Mouse (Mus musculus): ENCODE results near the gene Cidec. TPM values are rescaled to one million over a fixed set of nuclear protein-coding genes. Genes with fewer than 3 reads are reported as not detected.

The Cidec gene
- polyA plus RNA-seq, 1 experiment from 2014 or later: 11.8 TPM

DNA sequence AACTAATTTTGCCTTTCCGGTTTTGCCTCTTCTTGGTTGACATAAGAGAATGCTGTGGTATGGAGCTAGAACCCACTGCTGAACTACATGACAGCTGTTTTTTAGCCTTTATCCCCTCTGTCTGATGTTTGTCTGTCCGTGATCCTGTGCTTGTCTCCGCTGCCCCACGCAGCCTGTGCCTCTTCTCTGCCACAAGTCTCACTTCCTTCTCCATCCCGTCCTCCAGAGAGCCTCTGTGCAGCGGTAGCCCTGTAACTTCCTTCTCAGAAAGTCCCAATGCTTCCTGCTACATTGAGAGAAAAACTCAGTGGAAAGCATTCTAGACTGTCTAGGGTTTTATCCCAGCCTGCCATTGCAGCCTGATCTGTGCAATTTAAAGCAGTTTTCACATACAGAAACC, 56.3 kb downstream of the Cidec start:
- H3K9me3 ChIP-seq: no peaks in the 10 kb centered on the region

DNA sequence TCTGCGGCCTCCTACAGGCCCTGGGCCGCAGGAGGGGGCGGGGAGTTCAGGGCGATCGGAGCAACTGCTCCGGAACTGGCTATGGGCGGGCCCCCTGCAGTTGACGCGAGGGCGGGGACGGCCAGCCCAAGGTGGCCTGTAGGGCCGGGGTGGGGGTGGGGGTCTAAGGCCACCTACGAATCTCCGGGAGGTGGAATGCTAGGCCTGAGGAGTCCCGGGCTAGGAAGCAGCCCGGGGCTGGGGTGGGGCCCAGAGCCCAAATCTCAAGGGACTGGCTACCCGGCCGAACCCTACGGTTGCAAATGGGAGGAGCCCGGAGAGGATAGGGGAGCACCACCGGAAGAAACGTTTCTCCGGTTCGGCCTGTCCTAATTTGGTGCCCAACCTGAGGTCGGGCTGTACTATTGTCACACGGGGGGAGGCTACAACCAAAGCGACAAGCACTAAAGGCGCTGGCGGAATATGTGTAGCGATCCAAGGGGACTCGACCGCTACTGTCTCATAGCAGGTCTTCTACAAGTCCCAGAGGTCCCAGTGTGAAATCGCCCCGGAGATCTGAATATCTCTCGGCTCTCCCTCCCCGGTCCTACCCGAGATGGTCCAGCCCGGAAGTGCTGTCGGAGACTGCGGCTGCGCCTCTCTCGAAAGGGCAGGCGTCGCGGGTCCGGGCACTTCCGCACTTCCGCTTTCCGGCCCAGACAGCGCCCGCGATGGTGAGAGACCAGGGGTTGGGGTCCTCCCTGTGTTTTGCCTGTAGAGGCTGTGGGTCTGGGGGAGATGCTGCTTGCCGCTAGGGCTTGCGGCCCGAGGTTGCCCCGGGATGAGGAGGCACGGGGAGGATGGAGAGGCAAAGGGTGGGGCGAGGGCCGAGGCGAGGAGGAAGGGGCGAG, 57.8 kb downstream of the Cidec start, which contains the start of the genes Tada3 and Arpc4:
Gene Tada3 (minus strand): TSS at position 388 of the 890 bp plus-strand sequence.
Gene Arpc4 (plus strand): TSS at position 620 of the 890 bp plus-strand sequence.
- Histone ChIP-seq H3K27me3 (replicated peaks) (no peaks in the 10 kb centered on the region), H3K4me1 (replicated peaks) (peaks cover 14% of the 10 kb centered on the region), H3K4me3 (replicated peaks) (peak within 1 kb of the TSS; percentile 99), H3K9ac (peak within 1 kb of the TSS; percentile 93), H3K4me2 (replicated peaks) (peak within 1 kb of the TSS; percentile 71), H3K27ac (peak within 1 kb of the TSS; percentile 96), H3K9me3 (no peaks in the 10 kb centered on the region), H3K36me3 (peaks cover 41% of the 10 kb centered on the region)
- peak; percentile 96 for ATAC-seq
- under 1% methylated on average over 61 of the region's 61 CpGs for WGBS

More for the DNA sequence above, 56.3 kb downstream of the Cidec start:
- Histone ChIP-seq H3K27ac (no peak overlapping the region), H3K4me3 (replicated peaks) (peak overlapping the region; percentile 99), H3K4me1 (replicated peaks) (peaks cover 14% of the 10 kb centered on the region), H3K27me3 (replicated peaks) (no peaks in the 10 kb centered on the region), H3K9ac (peak overlapping the region; percentile 93), H3K36me3 (peaks cover 40% of the 10 kb centered on the region), H3K4me2 (replicated peaks) (peak overlapping the region; percentile 71)
- no peak for ATAC-seq
- WGBS: 73% methylated on average over 6 of the region's 6 CpGs

DNA sequence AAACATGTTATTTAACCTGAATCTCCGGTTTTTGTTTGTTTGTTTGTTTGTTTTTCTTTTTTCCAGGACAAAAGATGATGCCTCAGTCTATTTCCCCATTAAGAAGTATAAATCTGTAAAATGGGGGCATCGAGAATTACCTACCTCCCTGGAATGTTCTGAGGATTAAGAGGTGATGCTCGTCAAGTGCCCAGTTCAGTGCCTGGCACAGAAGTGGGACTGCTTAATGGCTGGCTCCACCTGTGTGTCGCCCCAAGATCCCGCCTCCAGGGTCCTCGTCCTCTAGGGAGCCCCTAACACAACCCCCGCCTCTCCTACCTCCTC, 58.4 kb downstream of the Cidec start:
- Histone ChIP-seq H3K27ac (peak overlapping the region; percentile 96), H3K27me3 (replicated peaks) (no peaks in the 10 kb centered on the region), H3K4me1 (replicated peaks) (peaks cover 14% of the 10 kb centered on the region), H3K4me3 (replicated peaks) (peak overlapping the region; percentile 99), H3K36me3 (peaks cover 45% of the 10 kb centered on the region), H3K9me3 (no peaks in the 10 kb centered on the region), H3K9ac (peak overlapping the region; percentile 93), H3K4me2 (replicated peaks) (peak overlapping the region; percentile 71)
- whole genome bisulfite sequencing: 7% methylated on average over 7 of the region's 7 CpGs
- ATAC-seq: no peak

Other genes with a start within 250 kb of the Cidec start
- 1.7 and 2.3 TPM in 2 replicates for gene Lhfpl4, start 240.4 kb downstream of the Cidec start, polyA plus RNA-seq (2015; fragmentation: Nextera tagmentation; extraction: Ambion mirVana)
- 31.9 and 32.2 TPM in 2 replicates for gene Mtmr14, start 197.9 kb downstream of the Cidec start, polyA plus RNA-seq (2015; fragmentation: Nextera tagmentation; extraction: Ambion mirVana)
- gene Cpne9, start 153.5 kb downstream of the Cidec start, polyA plus RNA-seq (2015; fragmentation: Nextera tagmentation; extraction: Ambion mirVana): 0.14 TPM in 1 of 2 replicates, not detected in the other
- gene Brpf1, start 128.6 kb downstream of the Cidec start, polyA plus RNA-seq (2015; fragmentation: Nextera tagmentation; extraction: Ambion mirVana): 13.6 and 15.3 TPM in 2 replicates
- 11.3 and 13.3 TPM in 2 replicates for gene Ogg1, start 108.8 kb downstream of the Cidec start, polyA plus RNA-seq (2015; fragmentation: Nextera tagmentation; extraction: Ambion mirVana)
- 75.2 and 75.4 TPM in 2 replicates for gene Camk1, start 91.8 kb downstream of the Cidec start, polyA plus RNA-seq (2015; fragmentation: Nextera tagmentation; extraction: Ambion mirVana)
- gene Tada3, start 57.9 kb downstream of the Cidec start, polyA plus RNA-seq (2015; fragmentation: Nextera tagmentation; extraction: Ambion mirVana): 41.3 and 44.0 TPM in 2 replicates
- gene Arpc4, start 57.6 kb downstream of the Cidec start, polyA plus RNA-seq (2015; fragmentation: Nextera tagmentation; extraction: Ambion mirVana): 414 and 427 TPM in 2 replicates
- gene Ttll3, start 46.5 kb downstream of the Cidec start, polyA plus RNA-seq (2015; fragmentation: Nextera tagmentation; extraction: Ambion mirVana): 3.7 and 4.1 TPM in 2 replicates
- gene Rpusd3, start 16.4 kb downstream of the Cidec start, polyA plus RNA-seq (2015; fragmentation: Nextera tagmentation; extraction: Ambion mirVana): 24.3 and 25.6 TPM in 2 replicates
- gene Jagn1, start 6.8 kb upstream of the Cidec start, polyA plus RNA-seq (2015; fragmentation: Nextera tagmentation; extraction: Ambion mirVana): 83.8 and 87.7 TPM in 2 replicates
- 7.8 and 8.4 TPM in 2 replicates for gene Il17re, start 22.7 kb upstream of the Cidec start, polyA plus RNA-seq (2015; fragmentation: Nextera tagmentation; extraction: Ambion mirVana)
- gene Il17rc, start 35.7 kb upstream of the Cidec start, polyA plus RNA-seq (2015; fragmentation: Nextera tagmentation; extraction: Ambion mirVana): 26.6 and 27.2 TPM in 2 replicates
- gene Creld1, start 47.5 kb upstream of the Cidec start, polyA plus RNA-seq (2015; fragmentation: Nextera tagmentation; extraction: Ambion mirVana): 21.9 and 22.7 TPM in 2 replicates
- gene Prrt3, start 66.2 kb upstream of the Cidec start, polyA plus RNA-seq (2015; fragmentation: Nextera tagmentation; extraction: Ambion mirVana): 0.43 and 0.45 TPM in 2 replicates
- gene Emc3, start 95.9 kb upstream of the Cidec start, polyA plus RNA-seq (2015; fragmentation: Nextera tagmentation; extraction: Ambion mirVana): 84.2 and 88.3 TPM in 2 replicates
- 9.6 and 10.3 TPM in 2 replicates for gene Fancd2, start 95.9 kb upstream of the Cidec start, polyA plus RNA-seq (2015; fragmentation: Nextera tagmentation; extraction: Ambion mirVana)
- gene Fancd2os, start 165.0 kb upstream of the Cidec start, polyA plus RNA-seq (2015; fragmentation: Nextera tagmentation; extraction: Ambion mirVana): 0.13 TPM in 1 of 2 replicates, not detected in the other
- 198 and 201 TPM in 2 replicates for gene Brk1, start 169.0 kb upstream of the Cidec start, polyA plus RNA-seq (2015; fragmentation: Nextera tagmentation; extraction: Ambion mirVana)
- 33.3 and 37.5 TPM in 2 replicates for gene Vhl, start 188.2 kb upstream of the Cidec start, polyA plus RNA-seq (2015; fragmentation: Nextera tagmentation; extraction: Ambion mirVana)
- 11.0 and 13.9 TPM in 2 replicates for gene Irak2, start 202.7 kb upstream of the Cidec start, polyA plus RNA-seq (2015; fragmentation: Nextera tagmentation; extraction: Ambion mirVana)